Mouse (Mus musculus) hindbrain, embryonic 14.5 days (tissue): ENCODE results near the gene Gm49339. TPM values are rescaled to one million over a fixed set of nuclear protein-coding genes. Genes with fewer than 3 reads are reported as not detected.

Experiments used
- ATAC-seq: fragments of 200-750 bp; cut with Nextera tagmentation; 2 replicates; pipeline ENCODE4 v1.8.0; 2017; ENCODE audit warnings: moderate number of reproducible peaks, mild to moderate bottlenecking, moderate TSS enrichment, moderate library complexity; ENCODE audit not compliant: low FRiP score
- DNase-seq: peaks from one replicate; pipeline ENCODE4 v3.0.0-alpha.2; 2015; ENCODE audit warnings: low spot score
- H3K27ac ChIP-seq: fragments of 300-500 bp; sonication (generic); 2 replicates; pipeline ENCODE4 v1.5.1; 2014; ENCODE audit warnings: mild to moderate bottlenecking, moderate library complexity
- H3K27me3 ChIP-seq: fragments of 300-500 bp; sonication (generic); 2 replicates; pipeline ENCODE4 v1.6.1; 2014; ENCODE audit warnings: mild to moderate bottlenecking, low read length, mixed read lengths; ENCODE audit not compliant: control insufficient read depth, insufficient read depth
- H3K36me3 ChIP-seq: fragments of 300-500 bp; sonication (generic); replicated peaks from 2 replicates; pipeline ENCODE4 v1.6.1; 2014; ENCODE audit not compliant: control insufficient read depth, insufficient read depth
- H3K4me1 ChIP-seq: fragments of 300-500 bp; sonication (generic); replicated peaks from 2 replicates; pipeline ENCODE4 v1.6.1; 2014; ENCODE audit warnings: antibody characterized with exemption, low read length, mixed read lengths; ENCODE audit not compliant: control insufficient read depth, insufficient read depth
- H3K4me2 ChIP-seq: fragments of 300-500 bp; sonication (generic); replicated peaks from 2 replicates; pipeline ENCODE4 v1.6.1; 2014; ENCODE audit warnings: mild to moderate bottlenecking, moderate library complexity
- H3K4me3 ChIP-seq: fragments of 300-500 bp; sonication (generic); replicated peaks from 2 replicates; pipeline ENCODE4 v1.5.1; 2014; ENCODE audit warnings: mild to moderate bottlenecking, low read length
- H3K9ac ChIP-seq: fragments of 300-500 bp; sonication (generic); 2 replicates; pipeline ENCODE4 v1.6.1; 2014
- H3K9me3 ChIP-seq: fragments of 300-500 bp; sonication (generic); 2 replicates; pipeline ENCODE4 v1.6.1; 2016; ENCODE audit warnings: low read length; ENCODE audit not compliant: control insufficient read depth
- WGBS: fragments of 180-500 bp; shearing (Covaris S2); extraction: QIAGEN DNeasy Blood & Tissue Kit; methylation state at CpG from one replicate; pipeline ENCODE4 v1.1.7; 2014; 5-methylcytosine and 5-hydroxymethylcytosine counted together
- polyA plus RNA-seq: library from polyadenylated mRNA; unstranded; fragments of >200 nt; fragmentation: Nextera tagmentation; extraction: Ambion mirVana; gene quantifications from 2 replicates; pipeline ENCODE4 v1.2.1, GENCODE M21; 2014

The Gm49339 gene
- polyA plus RNA-seq, 1 experiment from 2014 or later = not detected

- Histone ChIP-seq H3K4me3 (no peak overlapping the region), H3K36me3 (no peaks in the 10 kb centered on the region), H3K4me2 (no peak overlapping the region), H3K4me1 (no peaks in the 10 kb centered on the region), H3K27me3 (no peaks in the 10 kb centered on the region), H3K9ac (no peak overlapping the region), H3K9me3 (no peaks in the 10 kb centered on the region), H3K27ac (no peak overlapping the region)
- ATAC-seq (no peak), DNase-seq (no peak)
Observed at GRCm38 (mm10) chr10:51520021-51520420, 39.6 kb downstream of the Gm49339 start.

- DNase-seq (no peak), ATAC-seq (no peak)
- Histone ChIP-seq H3K27ac (no peak overlapping the region), H3K4me2 (no peak overlapping the region), H3K9ac (no peak overlapping the region), H3K36me3 (no peaks in the 10 kb centered on the region), H3K4me3 (no peak overlapping the region), H3K4me1 (no peaks in the 10 kb centered on the region), H3K9me3 (no peaks in the 10 kb centered on the region), H3K27me3 (no peaks in the 10 kb centered on the region)
Observed at GRCm38 (mm10) chr10:51521453-51521852, 41.0 kb downstream of the Gm49339 start.

GRCm38 (mm10) chr10:51526090-51526489 is 45.7 kb downstream of the Gm49339 start:
- H3K4me1 ChIP-seq = no peaks in the 10 kb centered on the region
- H3K27ac ChIP-seq = no peak overlapping the region
- no peak overlapping the region for H3K9ac ChIP-seq
- DNase-seq (no peak), ATAC-seq (no peak)
- no peak overlapping the region for H3K4me3 ChIP-seq
- no peaks in the 10 kb centered on the region for H3K36me3 ChIP-seq
- H3K9me3 ChIP-seq = no peaks in the 10 kb centered on the region
- H3K4me2 ChIP-seq = no peak overlapping the region
- WGBS = 76% methylated on average over 7 of the region's 7 CpGs
- no peaks in the 10 kb centered on the region for H3K27me3 ChIP-seq

GRCm38 (mm10) chr10:51526633-51527032 is 46.2 kb downstream of the Gm49339 start:
- no peak for DNase-seq
- WGBS = 77% methylated on average over 4 of the region's 4 CpGs
- Histone ChIP-seq H3K9me3 (no peaks in the 10 kb centered on the region), H3K4me2 (no peak overlapping the region), H3K27me3 (no peaks in the 10 kb centered on the region), H3K4me3 (no peak overlapping the region), H3K27ac (no peak overlapping the region), H3K4me1 (no peaks in the 10 kb centered on the region), H3K36me3 (no peaks in the 10 kb centered on the region), H3K9ac (no peak overlapping the region)
- no peak for ATAC-seq

- DNase-seq (no peak), ATAC-seq (no peak)
- no peak overlapping the region for H3K27ac ChIP-seq
- no peak overlapping the region for H3K9ac ChIP-seq
- no peaks in the 10 kb centered on the region for H3K4me1 ChIP-seq
- no peak overlapping the region for H3K4me2 ChIP-seq
- no peaks in the 10 kb centered on the region for H3K9me3 ChIP-seq
- 78% methylated on average over 8 of the region's 8 CpGs for WGBS
- H3K27me3 ChIP-seq = no peaks in the 10 kb centered on the region
- no peak overlapping the region for H3K4me3 ChIP-seq
- H3K36me3 ChIP-seq = no peaks in the 10 kb centered on the region
Observed at GRCm38 (mm10) chr10:51528840-51529434, 48.5 kb downstream of the Gm49339 start.

GRCm38 (mm10) chr10:51529497-51529896 is 49.1 kb downstream of the Gm49339 start:
- no peak for ATAC-seq
- Histone ChIP-seq H3K36me3 (no peaks in the 10 kb centered on the region), H3K9ac (no peak overlapping the region), H3K4me1 (no peaks in the 10 kb centered on the region), H3K4me3 (no peak overlapping the region), H3K27me3 (no peaks in the 10 kb centered on the region), H3K4me2 (no peak overlapping the region), H3K9me3 (no peaks in the 10 kb centered on the region), H3K27ac (no peak overlapping the region)
- WGBS = 86% methylated on average over 3 of the region's 3 CpGs
- DNase-seq = no peak

GRCm38 (mm10) chr10:51530813-51531212 is 50.4 kb downstream of the Gm49339 start:
- Histone ChIP-seq H3K36me3 (no peaks in the 10 kb centered on the region), H3K9me3 (no peaks in the 10 kb centered on the region), H3K27ac (no peak overlapping the region), H3K27me3 (no peaks in the 10 kb centered on the region), H3K4me3 (no peak overlapping the region), H3K4me1 (no peaks in the 10 kb centered on the region), H3K9ac (no peak overlapping the region), H3K4me2 (no peak overlapping the region)
- WGBS = 90% methylated on average over 7 of the region's 7 CpGs
- DNase-seq (no peak), ATAC-seq (no peak)

Other genes with a start within 250 kb of the Gm49339 start
- 0.37 and 0.51 TPM in 2 replicates for gene Lilr4b, start within 50 bp of the Gm49339 start, polyA plus RNA-seq
- 0.59 and 1.4 TPM in 2 replicates for gene Lilrb4a, start 10.3 kb downstream of the Gm49339 start, polyA plus RNA-seq
- gene Fam162b, start 109.9 kb downstream of the Gm49339 start, polyA plus RNA-seq = 2.2 and 4.2 TPM in 2 replicates
- not detected in 2 replicates for gene Gprc6a, start 150.8 kb downstream of the Gm49339 start, polyA plus RNA-seq
- gene Rfx6, start 197.1 kb downstream of the Gm49339 start, polyA plus RNA-seq = not detected in 2 replicates